Mouse (Mus musculus) kidney, postnatal 25 days (tissue): ENCODE results near the gene Srr.

Source experiments
- DNase-seq, 2 experiments: peaks; one replicate each; pipeline ENCODE4 v3.0.0; 2021; ENCODE audit warnings: mixed read lengths in 2 of 2

Srr gene

GRCm38 (mm10) chr11:74902416-74902815 is 23.3 kb downstream of the Srr start:
- no peak for DNase-seq

GRCm38 (mm10) chr11:74901555-74901954 is 24.2 kb downstream of the Srr start:
- no peak for DNase-seq

GRCm38 (mm10) chr11:74898517-74898827 is 27.3 kb downstream of the Srr start:
- DNase-seq: no peak

- peak; percentile 92 to 97 for DNase-seq
These were observed 27.9 kb downstream of the Srr start, which contains the start of gene Tsr1 for GRCm38 (mm10) chr11:74897678-74898516. Gene Tsr1 (plus strand): TSS chr11:74898071.

- peak; percentile 77 to 88 for DNase-seq
These were observed 28.7 kb downstream of the Srr start, which contains the start of gene Sgsm2 for GRCm38 (mm10) chr11:74896901-74897677. Gene Sgsm2 (minus strand): TSS chr11:74897060.

- DNase-seq: peak; percentile 66 to 86
These were observed 29.5 kb downstream of the Srr start for GRCm38 (mm10) chr11:74895980-74896900.

GRCm38 (mm10) chr11:74894619-74895018 is 31.1 kb downstream of the Srr start:
- no peak for DNase-seq

GRCm38 (mm10) chr11:74883098-74883497 is 42.6 kb downstream of the Srr start:
- DNase-seq: no peak

- DNase-seq: no peak
These were observed 43.8 kb downstream of the Srr start for GRCm38 (mm10) chr11:74881979-74882378.

GRCm38 (mm10) chr11:74880999-74881398 is 44.7 kb downstream of the Srr start:
- no peak for DNase-seq

GRCm38 (mm10) chr11:74876801-74877200 is 48.9 kb downstream of the Srr start:
- DNase-seq: peak; percentile 52 to 74

GRCm38 (mm10) chr11:74874630-74875029 is 51.1 kb downstream of the Srr start:
- DNase-seq: no peak

- no peak for DNase-seq
These were observed 54.6 kb downstream of the Srr start for GRCm38 (mm10) chr11:74870991-74871622.

- DNase-seq: no peak
These were observed 55.2 kb downstream of the Srr start for GRCm38 (mm10) chr11:74870544-74870943.

- DNase-seq: no peak
These were observed 56.1 kb downstream of the Srr start for GRCm38 (mm10) chr11:74869603-74870002.

- DNase-seq: no peak
These were observed 57.5 kb downstream of the Srr start for GRCm38 (mm10) chr11:74868046-74868760.

- DNase-seq: peak; percentile 47 to 80
These were observed 58.6 kb downstream of the Srr start for GRCm38 (mm10) chr11:74867181-74867580.

GRCm38 (mm10) chr11:74866640-74867039 is 59.1 kb downstream of the Srr start:
- DNase-seq: peak in 1 of 2 experiments; percentile 57

GRCm38 (mm10) chr11:74865252-74865651 is 60.5 kb downstream of the Srr start:
- DNase-seq: no peak

GRCm38 (mm10) chr11:74864421-74864820 is 61.3 kb downstream of the Srr start:
- DNase-seq: no peak

- DNase-seq: no peak
These were observed 62.3 kb downstream of the Srr start for GRCm38 (mm10) chr11:74863471-74863870.

- DNase-seq: no peak
These were observed 63.6 kb downstream of the Srr start for GRCm38 (mm10) chr11:74862129-74862528.
